Mouse (Mus musculus) thymus, postnatal 25 days (tissue): ENCODE data around the gene Cox7a2l.
A peak's percentile ranks its signal among the peaks of the same experiment; 100 is the strongest.

Source experiments
- DNase-seq: peaks from one replicate; pipeline ENCODE4 v3.0.0; 2022

Gene Cox7a2l

GRCm38 (mm10) chr17:83526091-83526561, 9.0 kb upstream of the Cox7a2l start:
- peak; percentile 42 for DNase-seq

- DNase-seq, result peak; percentile 43
These were observed 8.5 kb upstream of the Cox7a2l start for GRCm38 (mm10) chr17:83525596-83525995.

- DNase-seq, result peak; percentile 41
These were observed 7.6 kb upstream of the Cox7a2l start for GRCm38 (mm10) chr17:83524753-83525152.

- no peak for DNase-seq
These were observed 5.7 kb upstream of the Cox7a2l start for GRCm38 (mm10) chr17:83522590-83523379.

GRCm38 (mm10) chr17:83521881-83522280, 4.8 kb upstream of the Cox7a2l start:
- no peak for DNase-seq

GRCm38 (mm10) chr17:83514213-83514701, 2.9 kb downstream of the Cox7a2l start:
- DNase-seq, result peak; percentile 89

- no peak for DNase-seq
These were observed 3.4 kb downstream of the Cox7a2l start for GRCm38 (mm10) chr17:83513655-83514212.

- no peak for DNase-seq
These were observed 5.0 kb downstream of the Cox7a2l start for GRCm38 (mm10) chr17:83512130-83512529.

- DNase-seq, result no peak
These were observed 13.4 kb downstream of the Cox7a2l start for GRCm38 (mm10) chr17:83503693-83504092.

GRCm38 (mm10) chr17:83499692-83500091, 17.4 kb downstream of the Cox7a2l start:
- no peak for DNase-seq

- no peak for DNase-seq
These were observed 18.2 kb downstream of the Cox7a2l start for GRCm38 (mm10) chr17:83498889-83499288.

GRCm38 (mm10) chr17:83487762-83488161, 29.4 kb downstream of the Cox7a2l start:
- DNase-seq, result no peak

- DNase-seq, result no peak
These were observed 33.3 kb downstream of the Cox7a2l start for GRCm38 (mm10) chr17:83483784-83484183.

- no peak for DNase-seq
These were observed 34.2 kb downstream of the Cox7a2l start for GRCm38 (mm10) chr17:83482817-83483536.

- DNase-seq, result no peak
These were observed 35.6 kb downstream of the Cox7a2l start for GRCm38 (mm10) chr17:83481551-83481950.

- no peak for DNase-seq
These were observed 40.0 kb downstream of the Cox7a2l start for GRCm38 (mm10) chr17:83477089-83477488.

GRCm38 (mm10) chr17:83469586-83469985, 47.5 kb downstream of the Cox7a2l start:
- no peak for DNase-seq

- DNase-seq, result no peak
These were observed 50.4 kb downstream of the Cox7a2l start for GRCm38 (mm10) chr17:83466697-83467251.

GRCm38 (mm10) chr17:83465969-83466368, 51.2 kb downstream of the Cox7a2l start:
- DNase-seq, result no peak

- DNase-seq, result no peak
These were observed 59.9 kb downstream of the Cox7a2l start for GRCm38 (mm10) chr17:83457271-83457670.

- DNase-seq, result peak; percentile 9
These were observed 63.5 kb downstream of the Cox7a2l start for GRCm38 (mm10) chr17:83453587-83453986.

GRCm38 (mm10) chr17:83452451-83452850, 64.7 kb downstream of the Cox7a2l start:
- no peak for DNase-seq
